Mouse (Mus musculus) A20 (cell line): ENCODE results near the gene Luzp2.

Source experiments
- DNase-seq: peaks from one replicate; pipeline ENCODE4 v3.0.0-alpha.2; 2011; ENCODE audit warnings: low read depth, low spot score

Gene Luzp2

GRCm38 (mm10) chr7:54835372-54835851 is at the start of gene Luzp2:
Gene Luzp2, plus strand, starts transcription at chr7:54835498.
- no peak for DNase-seq

- no peak for DNase-seq
These were observed 47.8 kb upstream of the Luzp2 start for GRCm38 (mm10) chr7:54787456-54787855.

GRCm38 (mm10) chr7:54818606-54819005 is 16.7 kb upstream of the Luzp2 start:
- DNase-seq: no peak

GRCm38 (mm10) chr7:54828751-54829150 is 6.5 kb upstream of the Luzp2 start:
- DNase-seq: no peak

GRCm38 (mm10) chr7:54835911-54836352 is 634 bp downstream of the Luzp2 start:
- DNase-seq: no peak

GRCm38 (mm10) chr7:54836437-54836836 is 1.1 kb downstream of the Luzp2 start:
- DNase-seq: no peak

GRCm38 (mm10) chr7:54842807-54843335 is 7.6 kb downstream of the Luzp2 start:
- DNase-seq: no peak

- DNase-seq: peak; percentile 25
These were observed 10.8 kb downstream of the Luzp2 start for GRCm38 (mm10) chr7:54845875-54846691.

GRCm38 (mm10) chr7:54846692-54847020 is 11.4 kb downstream of the Luzp2 start:
- no peak for DNase-seq

GRCm38 (mm10) chr7:54852860-54853259 is 17.6 kb downstream of the Luzp2 start:
- no peak for DNase-seq

GRCm38 (mm10) chr7:54861230-54861856 is 26.0 kb downstream of the Luzp2 start:
- DNase-seq: no peak

GRCm38 (mm10) chr7:54878928-54879644 is 43.8 kb downstream of the Luzp2 start:
- DNase-seq: no peak

GRCm38 (mm10) chr7:54893709-54894627 is 58.7 kb downstream of the Luzp2 start:
- DNase-seq: no peak

- no peak for DNase-seq
These were observed 63.3 kb downstream of the Luzp2 start for GRCm38 (mm10) chr7:54898589-54898988.

- no peak for DNase-seq
These were observed 74.7 kb downstream of the Luzp2 start for GRCm38 (mm10) chr7:54909958-54910357.

- no peak for DNase-seq
These were observed 78.7 kb downstream of the Luzp2 start for GRCm38 (mm10) chr7:54914030-54914429.

GRCm38 (mm10) chr7:54921991-54922390 is 86.7 kb downstream of the Luzp2 start:
- no peak for DNase-seq

GRCm38 (mm10) chr7:54956759-54957158 is 121.5 kb downstream of the Luzp2 start:
- no peak for DNase-seq

- DNase-seq: no peak
These were observed 127.4 kb downstream of the Luzp2 start for GRCm38 (mm10) chr7:54962678-54963077.

- no peak for DNase-seq
These were observed 142.1 kb downstream of the Luzp2 start for GRCm38 (mm10) chr7:54977372-54977771.

- no peak for DNase-seq
These were observed 145.3 kb downstream of the Luzp2 start for GRCm38 (mm10) chr7:54980585-54980984.
